Mouse (Mus musculus) heart, adult 2 months (tissue): ENCODE data around the gene Asnsd1. TPM values are rescaled to one million over a fixed set of nuclear protein-coding genes. Genes with fewer than 3 reads are reported as not detected.

Experiments used
- DNase-seq, 2 experiments: peaks; one replicate each; pipeline ENCODE4 v3.0.0; 2021
- H3K27ac ChIP-seq: fragments of 200-600 bp; 2 replicates; pipeline ENCODE4 v1.8.1; 2022
- H3K27me3 ChIP-seq: fragments of 200-500 bp; 2 replicates; pipeline ENCODE4 v1.6.1; 2012; ENCODE audit warnings: mild to moderate bottlenecking, low read length, inconsistent platforms, mixed read lengths; ENCODE audit not compliant: control insufficient read depth, insufficient read depth
- H3K36me3 ChIP-seq: fragments of 200-500 bp; 2 replicates; pipeline ENCODE4 v1.6.1; 2012; ENCODE audit warnings: low read length, inconsistent platforms; ENCODE audit not compliant: control insufficient read depth, insufficient read depth
- H3K4me1 ChIP-seq: fragments of 200-500 bp; 2 replicates; pipeline ENCODE4 v1.6.1; 2011; ENCODE audit warnings: low read length; ENCODE audit not compliant: control insufficient read depth, insufficient read depth
- H3K4me3 ChIP-seq: fragments of 200-600 bp; 2 replicates; pipeline ENCODE4 v1.8.1; 2022
- H3K79me2 ChIP-seq: fragments of 200-500 bp; replicated peaks from 2 replicates; pipeline ENCODE4 v1.6.1; 2012; ENCODE audit warnings: mild to moderate bottlenecking, inconsistent platforms, low read length, moderate library complexity, mixed read lengths; ENCODE audit not compliant: control insufficient read depth, insufficient read depth
- H3K9ac ChIP-seq: fragments of 200-500 bp; 2 replicates; pipeline ENCODE4 v1.6.1; 2012; ENCODE audit warnings: low read depth, mild to moderate bottlenecking, control low read depth, inconsistent platforms, low read length, mixed read lengths
- CTCF ChIP-seq: fragments of 200-600 bp; IDR thresholded peaks from 2 replicates; pipeline ENCODE4 v1.8.1; 2022; ENCODE audit warnings: antibody characterized with exemption, mild to moderate bottlenecking, moderate library complexity
- EP300 ChIP-seq: fragments of 200-500 bp; IDR thresholded peaks from 2 replicates; pipeline ENCODE4 v1.6.1; 2011; ENCODE audit warnings: low read depth, low read length, control low read depth; ENCODE audit not compliant: insufficient read depth
- POLR2A ChIP-seq: fragments of 200-500 bp; IDR thresholded peaks from 2 replicates; pipeline ENCODE4 v1.6.1; 2011; ENCODE audit warnings: mild to moderate bottlenecking, low read depth, low read length, control low read depth; ENCODE audit not compliant: insufficient read depth
- WGBS: fragments of 180-500 bp; shearing (Covaris S2); methylation state at CpG from one replicate; pipeline ENCODE4 v1.1.7; 2018; 5-methylcytosine and 5-hydroxymethylcytosine counted together
- intact Hi-C: fragments of 180-260 bp; cut with DNase I; formaldehyde crosslinking; loops from one replicate; pipeline ENCODE4 v1.15.1; 2025
- polyA plus RNA-seq: library from polyadenylated mRNA; depleted of rRNA; stranded (reverse); fragments of >200 nt; gene quantifications from 2 replicates; pipeline ENCODE4 v1.2.3, GENCODE M21; 2012; rRNA removed
- total RNA-seq, 2 experiments: library from RNA; stranded (reverse); gene quantifications; 2 replicates each; pipeline ENCODE4 v1.2.3; 2021

The Asnsd1 gene
- total and polyA plus RNA-seq, 3 experiments, result 14.3 to 64.7 (median 56.4) TPM

DNA sequence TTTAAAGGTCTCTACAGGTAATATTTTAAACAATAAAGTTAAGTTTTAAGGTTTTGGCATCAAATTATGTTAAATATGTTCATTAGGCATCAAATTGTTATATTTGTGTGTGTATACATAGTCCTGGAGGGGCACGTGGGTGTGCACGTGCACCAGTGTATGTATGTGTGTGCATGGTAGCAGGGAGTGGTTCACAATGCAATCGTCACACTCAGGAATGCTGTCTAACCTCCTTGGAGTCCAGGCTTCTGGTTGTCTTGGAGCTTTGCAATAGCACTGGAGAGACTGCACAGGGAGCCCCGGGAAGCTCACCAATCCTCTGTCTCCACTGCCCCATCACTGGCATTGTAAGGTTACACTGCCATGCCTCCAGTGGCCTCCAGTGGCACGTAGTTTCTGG lies 29.3 kb downstream of the Asnsd1 start:
- no peak for TF ChIP-seq POLR2A
- no peak for TF ChIP-seq CTCF
- no peak for TF ChIP-seq EP300
- H3K36me3 ChIP-seq, result peaks cover 4% of the 10 kb centered on the region
- WGBS, result 92% methylated on average over 5 of the region's 5 CpGs

GRCm38 (mm10) chr1:53321662-53322344 lies 30.7 kb downstream of the Asnsd1 start:
- intact Hi-C loops, result no loop called here
- no peak overlapping the region for H3K27ac ChIP-seq
- no peak for DNase-seq
- peaks cover 12% of the 10 kb centered on the region for H3K36me3 ChIP-seq
- TF ChIP-seq CTCF (no peak), EP300 (no peak), POLR2A (no peak)
- H3K9ac ChIP-seq, result no peak overlapping the region
- H3K27me3 ChIP-seq, result no peaks in the 10 kb centered on the region
- no peaks in the 10 kb centered on the region; the same call in 1 of the 2 replicates for H3K4me1 ChIP-seq
- 95% methylated on average over 4 of the region's 4 CpGs for WGBS
- H3K4me3 ChIP-seq, result no peak overlapping the region
- no peaks in the 10 kb centered on the region for H3K79me2 ChIP-seq

More for the DNA sequence above, 29.3 kb downstream of the Asnsd1 start:
- Histone ChIP-seq H3K4me1 (no peaks in the 10 kb centered on the region), H3K4me3 (no peak overlapping the region), H3K27me3 (no peaks in the 10 kb centered on the region), H3K27ac (no peak overlapping the region), H3K79me2 (no peaks in the 10 kb centered on the region), H3K9ac (no peak overlapping the region)
- DNase-seq, result no peak
- intact Hi-C loops, result no loop called here

DNA sequence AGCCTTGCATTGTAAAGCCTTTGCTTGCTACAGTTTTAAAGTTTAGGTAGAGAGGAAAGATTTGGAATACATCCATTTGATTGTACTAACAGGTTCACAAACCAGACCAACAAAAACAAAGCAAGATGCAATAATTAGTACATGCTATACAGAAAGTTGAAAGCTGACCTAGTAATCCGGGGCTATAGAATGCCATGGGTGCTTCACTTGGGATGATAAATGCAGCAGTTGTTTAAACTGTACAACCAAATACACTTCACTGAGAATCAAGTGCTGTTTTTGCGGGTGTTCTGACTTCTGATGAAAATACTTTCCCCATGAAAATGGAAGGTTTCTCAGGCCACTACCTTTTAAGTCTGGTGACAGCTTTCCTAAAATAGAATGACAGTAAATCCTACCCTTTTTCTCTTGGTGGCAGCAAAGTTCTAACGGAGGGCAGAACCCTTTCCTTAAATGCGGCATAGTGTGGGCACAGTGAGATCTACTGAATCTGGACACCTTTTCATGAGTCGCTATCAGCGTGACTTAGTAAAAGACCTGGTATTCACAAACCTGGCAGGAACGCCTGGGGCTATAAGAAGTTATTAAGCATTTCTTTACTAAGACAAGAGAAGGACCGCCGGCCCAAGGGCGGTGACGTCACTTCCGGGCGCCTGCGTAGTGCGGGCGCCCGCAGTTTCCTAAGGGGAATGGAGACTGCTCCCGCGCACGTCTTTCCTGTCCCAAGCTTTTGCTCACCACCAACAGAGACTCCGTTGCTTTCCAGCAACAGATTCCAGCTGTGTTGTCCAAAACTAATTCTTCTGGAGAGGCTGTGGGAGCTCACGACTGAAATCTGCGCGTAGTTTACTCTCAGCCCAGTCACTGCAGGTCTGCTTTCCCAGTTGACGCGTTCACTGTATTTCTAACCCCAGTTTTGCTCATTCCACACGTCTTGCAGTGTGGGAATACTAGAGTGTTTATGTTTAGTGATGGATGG lies 39.3 kb downstream of the Asnsd1 start, which contains the start of gene Osgepl1:
Gene Osgepl1 (plus strand): TSS at position 636 of the 979 bp plus-strand sequence.
- intact Hi-C loops, result loop anchor here (2.0 to 5.0 kb wide), 2 partner anchors 16 to 39 kb away; partner anchors contain the start of genes Asdurf, Asnsd1, Gm28551 and Gm28778
- peak within 1 kb of the TSS; percentile 97 for H3K27ac ChIP-seq
- peaks cover 26% of the 10 kb centered on the region for H3K36me3 ChIP-seq
- H3K4me1 ChIP-seq, result no peaks in the 10 kb centered on the region; the same call in 1 of the 2 replicates
- TF ChIP-seq EP300 (0 out of 2 replicates have a peak, but pooled peaks have one; percentile 30), POLR2A (peak; percentile 87), CTCF (peak; percentile 36)
- WGBS, result 2% methylated on average over 27 of the region's 27 CpGs
- peak within 1 kb of the TSS; percentile 87 for H3K4me3 ChIP-seq
- DNase-seq, result peak; percentile 89 to 90
- peak within 1 kb of the TSS; percentile 88 for H3K9ac ChIP-seq
- H3K79me2 ChIP-seq, result no peaks in the 10 kb centered on the region
- no peaks in the 10 kb centered on the region for H3K27me3 ChIP-seq

DNA sequence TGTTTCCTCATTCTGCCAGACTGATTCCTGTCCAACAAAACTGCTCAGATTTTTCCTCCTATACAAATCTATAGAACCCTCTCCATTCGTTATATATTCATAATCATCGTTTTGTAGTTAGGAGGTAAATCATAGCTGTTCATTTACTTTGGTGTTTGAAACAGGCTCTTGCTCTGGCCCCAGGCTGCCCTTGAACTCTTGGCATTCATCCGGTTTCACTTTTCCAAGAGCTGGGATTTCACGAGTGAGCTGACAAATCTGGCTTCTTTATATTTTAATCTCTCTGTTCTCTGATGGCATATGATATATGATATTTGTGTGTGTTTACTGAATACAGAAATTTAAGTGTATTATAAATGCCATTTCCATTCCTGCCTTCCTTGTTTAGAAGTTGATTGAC lies 52.0 kb downstream of the Asnsd1 start:
- H3K4me3 ChIP-seq, result no peak overlapping the region
- H3K36me3 ChIP-seq, result no peaks in the 10 kb centered on the region; the same call in none of the 2 replicates
- H3K79me2 ChIP-seq, result no peaks in the 10 kb centered on the region
- 74% methylated on average over 4 of the region's 4 CpGs for WGBS
- H3K27ac ChIP-seq, result no peak overlapping the region
- TF ChIP-seq POLR2A (no peak), CTCF (no peak), EP300 (no peak)
- no peaks in the 10 kb centered on the region for H3K4me1 ChIP-seq
- intact Hi-C loops, result no loop called here
- no peak for DNase-seq
- no peaks in the 10 kb centered on the region for H3K27me3 ChIP-seq
- no peak overlapping the region for H3K9ac ChIP-seq

GRCm38 (mm10) chr1:53296581-53297383 lies 55.8 kb downstream of the Asnsd1 start, which contains the start of the genes Pms1, Ormdl1 and Gm28778:
Pms1 (minus strand) TSS chr1:53297018.
Ormdl1 (plus strand) TSS chr1:53297095.
Gm28778 (plus strand) TSS chr1:53297111.
- no peaks in the 10 kb centered on the region for H3K79me2 ChIP-seq
- H3K27me3 ChIP-seq, result no peaks in the 10 kb centered on the region
- H3K4me1 ChIP-seq, result no peaks in the 10 kb centered on the region
- intact Hi-C loops, result loop anchor here (2.0 to 5.0 kb wide), 2 partner anchors 16 to 56 kb away; partner anchors contain the start of genes Asdurf, Asnsd1, Gm28551 and Osgepl1
- peak within 1 kb of the TSS; percentile 81 for H3K27ac ChIP-seq
- peak within 1 kb of the TSS; percentile 87 for H3K9ac ChIP-seq
- TF ChIP-seq EP300 (no peak), CTCF (peak; percentile 52), POLR2A (peak; percentile 89)
- WGBS, result under 1% methylated on average over 66 of the region's 66 CpGs
- H3K4me3 ChIP-seq, result peak within 1 kb of the TSS; percentile 80
- DNase-seq, result peak; percentile 97 to 99
- no peaks in the 10 kb centered on the region; the same call in none of the 2 replicates for H3K36me3 ChIP-seq

Other genes starting within 250 kb of the Asnsd1 start
- gene 1700019A02Rik, start 165.1 kb downstream of the Asnsd1 start, total RNA-seq, result not detected
- not detected in 2 replicates for gene 1700019A02Rik, start 165.1 kb downstream of the Asnsd1 start, polyA plus RNA-seq
- gene Pms1, start 55.7 kb downstream of the Asnsd1 start, total RNA-seq, result 10 to 100 TPM; 10.9 to 13.8 TPM
- gene Pms1, start 55.7 kb downstream of the Asnsd1 start, polyA plus RNA-seq, result 1.2 and 2.0 TPM in 2 replicates
- gene Ormdl1, start 55.7 kb downstream of the Asnsd1 start, total RNA-seq, result 10 to 100 TPM; 13.2 to 14.3 TPM
- gene Ormdl1, start 55.7 kb downstream of the Asnsd1 start, polyA plus RNA-seq, result 6.3 and 14.3 TPM in 2 replicates
- gene Gm28778, start 55.6 kb downstream of the Asnsd1 start, total RNA-seq, result not detected
- gene Gm28778, start 55.6 kb downstream of the Asnsd1 start, polyA plus RNA-seq, result 7.9 and 10.1 TPM in 2 replicates
- 10 to 100 TPM; 51.5 to 55.9 TPM for gene Osgepl1, start 39.1 kb downstream of the Asnsd1 start, total RNA-seq
- 27.7 and 61.2 TPM in 2 replicates for gene Osgepl1, start 39.1 kb downstream of the Asnsd1 start, polyA plus RNA-seq
- 1 to 10 TPM in 1 of 2 experiments, not detected in 1; 1.4 TPM for gene Asdurf, start 133 bp downstream of the Asnsd1 start, total RNA-seq
- not detected in 2 replicates for gene Asdurf, start 133 bp downstream of the Asnsd1 start, polyA plus RNA-seq
- under 1 TPM in 1 of 2 experiments, not detected in 1; 0.14 TPM for gene Gm28551, start 85 bp downstream of the Asnsd1 start, total RNA-seq
- gene Gm28551, start 85 bp downstream of the Asnsd1 start, polyA plus RNA-seq, result 0.06 TPM in 1 of 2 replicates, not detected in the other